Mouse (Mus musculus): ENCODE results near the gene Disp1. TPM values are rescaled to one million over a fixed set of nuclear protein-coding genes. Genes with fewer than 3 reads are reported as not detected.

Gene Disp1
- polyA plus RNA-seq, 1 experiment from 2014 or later = 5.5 TPM

DNA sequence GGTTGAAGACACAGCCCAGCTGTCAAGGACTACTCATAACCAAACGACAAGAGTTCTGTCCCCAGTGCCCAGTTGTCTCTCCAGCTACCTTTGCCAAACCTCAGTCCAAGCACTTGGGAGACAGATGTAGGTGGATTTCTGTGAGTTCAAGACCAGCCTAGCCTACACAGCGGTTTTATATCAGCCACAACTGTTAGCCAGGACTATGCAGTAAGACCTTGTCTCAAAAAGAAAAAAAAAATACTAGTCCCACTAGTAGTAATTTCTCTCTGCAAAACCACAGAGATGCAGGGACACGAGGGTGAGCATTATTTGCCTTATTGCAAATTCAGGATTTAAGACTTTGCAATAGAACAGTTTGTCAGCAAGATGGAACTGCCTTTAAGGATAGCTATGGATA lies 120.0 kb downstream of the Disp1 start:
- Histone ChIP-seq H3K4me2 (ENCODE audit: low read length) (no peak overlapping the region), H3K27ac (ENCODE audit: low read depth, low read length) (no peak overlapping the region), H3K9me3 (replicated peaks; ENCODE audit: control insufficient read depth, low read length) (no peaks in the 10 kb centered on the region), H3K9ac (ENCODE audit: low read length) (no peak overlapping the region), H3K27me3 (replicated peaks; ENCODE audit: control insufficient read depth, insufficient read depth, low read length) (no peaks in the 10 kb centered on the region), H3K36me3 (ENCODE audit: control insufficient read depth, insufficient read depth, low read length) (no peaks in the 10 kb centered on the region), H3K4me1 (ENCODE audit: control insufficient read depth, insufficient read depth, low read length) (no peaks in the 10 kb centered on the region; the same call in 1 of the 2 replicates), H3K4me3 (ENCODE audit: low read depth, low read length) (no peak overlapping the region)
- DNase-seq (ENCODE audit: low spot score) = no peak
- WGBS = 87% methylated on average over 3 of the region's 3 CpGs
- ATAC-seq = no peak

DNA sequence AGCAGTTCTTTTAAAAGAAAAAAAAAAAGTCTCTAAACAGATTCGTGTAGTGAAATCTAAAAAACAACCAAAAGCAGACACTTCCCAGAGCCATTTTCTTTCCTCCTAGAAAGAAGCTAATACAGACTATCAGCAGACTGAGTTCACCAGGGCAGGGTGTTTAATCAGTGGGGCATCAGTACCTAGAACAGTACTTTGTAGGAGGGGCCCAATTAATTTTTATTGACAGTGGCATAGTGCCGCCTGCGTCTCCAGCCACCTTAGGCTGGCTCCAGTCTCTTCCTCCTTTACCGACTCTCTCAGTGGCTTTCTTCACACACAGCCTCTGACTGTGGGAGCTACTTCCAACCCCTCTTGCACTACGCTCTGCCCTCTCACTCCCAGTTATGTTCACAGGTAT lies 121.1 kb downstream of the Disp1 start:
- Histone ChIP-seq H3K9me3 (replicated peaks; ENCODE audit: control insufficient read depth, low read length) (no peaks in the 10 kb centered on the region), H3K9ac (ENCODE audit: low read length) (no peak overlapping the region), H3K27me3 (replicated peaks; ENCODE audit: control insufficient read depth, insufficient read depth, low read length) (no peaks in the 10 kb centered on the region), H3K4me2 (ENCODE audit: low read length) (no peak overlapping the region), H3K4me3 (ENCODE audit: low read depth, low read length) (no peak overlapping the region), H3K4me1 (ENCODE audit: control insufficient read depth, insufficient read depth, low read length) (no peaks in the 10 kb centered on the region; the same call in none of the 2 replicates), H3K36me3 (ENCODE audit: control insufficient read depth, insufficient read depth, low read length) (no peaks in the 10 kb centered on the region), H3K27ac (ENCODE audit: low read depth, low read length) (no peak overlapping the region)
- 71% methylated on average over 5 of the region's 5 CpGs for WGBS
- DNase-seq (ENCODE audit: low spot score) (no peak), ATAC-seq (no peak)

DNA sequence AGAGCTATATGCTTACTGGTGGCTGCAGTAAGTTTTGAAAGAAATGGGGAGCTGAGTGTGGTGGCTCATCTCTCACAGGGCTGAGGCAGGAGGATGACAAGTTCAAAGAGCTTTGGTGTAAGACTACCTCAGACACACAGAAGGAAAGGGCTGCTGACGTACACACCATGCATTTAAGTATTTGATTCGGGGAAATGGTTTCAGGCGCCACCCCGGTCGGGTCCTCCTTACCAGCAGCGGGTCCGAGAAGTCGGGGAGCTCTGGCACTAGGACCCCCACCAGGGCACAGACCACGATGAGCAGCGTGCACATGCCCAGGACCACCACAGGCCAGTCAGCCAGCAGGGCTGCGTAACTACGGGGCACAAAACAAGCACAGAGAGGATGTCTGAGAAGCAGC lies 121.6 kb downstream of the Disp1 start:
- Histone ChIP-seq H3K4me2 (ENCODE audit: low read length) (no peak overlapping the region), H3K27ac (ENCODE audit: low read depth, low read length) (no peak overlapping the region), H3K36me3 (ENCODE audit: control insufficient read depth, insufficient read depth, low read length) (no peaks in the 10 kb centered on the region), H3K4me1 (ENCODE audit: control insufficient read depth, insufficient read depth, low read length) (no peaks in the 10 kb centered on the region; the same call in none of the 2 replicates), H3K9me3 (replicated peaks; ENCODE audit: control insufficient read depth, low read length) (no peaks in the 10 kb centered on the region), H3K27me3 (replicated peaks; ENCODE audit: control insufficient read depth, insufficient read depth, low read length) (no peaks in the 10 kb centered on the region), H3K9ac (ENCODE audit: low read length) (no peak overlapping the region), H3K4me3 (ENCODE audit: low read depth, low read length) (no peak overlapping the region)
- no peak for DNase-seq (ENCODE audit: low spot score)
- ATAC-seq = no peak
- 91% methylated on average over 12 of the region's 12 CpGs for WGBS

DNA sequence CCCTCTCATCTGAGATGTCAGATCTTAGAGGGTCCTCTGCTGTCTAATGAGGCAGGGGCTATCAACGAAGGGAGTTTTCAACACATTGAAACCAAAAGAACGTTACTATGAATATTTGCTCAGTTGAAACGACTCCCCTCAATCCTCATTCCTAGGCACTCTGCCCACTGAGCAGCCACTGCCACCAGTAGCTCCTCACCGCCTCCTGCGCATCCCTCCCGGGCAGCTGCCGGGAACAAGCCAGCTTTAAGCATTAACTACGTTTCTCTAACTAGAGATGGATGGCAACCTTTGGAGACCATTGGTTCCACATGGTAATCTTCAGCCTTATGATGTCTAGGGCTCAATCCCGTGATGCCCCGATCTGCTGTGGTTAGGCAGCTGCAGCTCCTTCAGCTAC lies 123.7 kb downstream of the Disp1 start:
- Histone ChIP-seq H3K27ac (ENCODE audit: low read depth, low read length) (no peak overlapping the region), H3K4me3 (ENCODE audit: low read depth, low read length) (no peak overlapping the region), H3K4me2 (ENCODE audit: low read length) (no peak overlapping the region), H3K36me3 (ENCODE audit: control insufficient read depth, insufficient read depth, low read length) (no peaks in the 10 kb centered on the region), H3K4me1 (ENCODE audit: control insufficient read depth, insufficient read depth, low read length) (no peaks in the 10 kb centered on the region; the same call in none of the 2 replicates), H3K9me3 (replicated peaks; ENCODE audit: control insufficient read depth, low read length) (no peaks in the 10 kb centered on the region), H3K27me3 (replicated peaks; ENCODE audit: control insufficient read depth, insufficient read depth, low read length) (no peaks in the 10 kb centered on the region), H3K9ac (ENCODE audit: low read length) (no peak overlapping the region)
- DNase-seq (ENCODE audit: low spot score) = no peak
- 93% methylated on average over 10 of the region's 10 CpGs for WGBS
- ATAC-seq = no peak

DNA sequence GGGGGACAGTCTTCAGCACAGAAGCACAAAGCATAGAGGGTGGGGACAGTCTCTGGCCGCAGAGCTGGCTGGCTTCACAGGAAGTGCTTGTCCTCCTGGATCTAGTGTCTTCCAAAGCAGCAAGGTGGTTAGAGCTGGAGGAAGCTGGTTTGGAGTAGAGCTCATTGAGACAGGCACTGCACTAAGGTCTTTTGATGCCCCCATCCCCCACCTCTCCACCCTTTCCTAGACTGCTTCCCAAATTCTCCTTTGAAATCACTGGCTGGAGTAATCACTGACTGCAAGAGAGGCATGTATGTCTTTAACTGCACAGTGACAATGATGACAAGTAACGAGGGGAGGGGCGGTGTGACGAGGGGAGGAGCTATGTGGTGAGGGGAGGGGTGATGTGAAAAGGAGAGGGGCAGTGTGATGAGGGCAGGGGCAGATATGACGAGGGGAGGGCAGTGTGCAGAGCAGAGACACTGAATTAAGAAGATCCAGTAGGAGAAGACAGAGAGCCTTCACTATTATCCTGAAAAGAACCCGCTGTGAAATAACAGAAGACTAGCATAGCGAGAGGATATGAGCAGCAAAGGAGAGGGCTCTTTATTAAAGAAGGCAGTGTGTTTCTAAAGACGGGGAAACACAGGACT lies 125.8 kb downstream of the Disp1 start:
- Histone ChIP-seq H3K27me3 (replicated peaks; ENCODE audit: control insufficient read depth, insufficient read depth, low read length) (no peaks in the 10 kb centered on the region), H3K9me3 (replicated peaks; ENCODE audit: control insufficient read depth, low read length) (no peaks in the 10 kb centered on the region), H3K9ac (ENCODE audit: low read length) (no peak overlapping the region), H3K36me3 (ENCODE audit: control insufficient read depth, insufficient read depth, low read length) (no peaks in the 10 kb centered on the region), H3K27ac (ENCODE audit: low read depth, low read length) (no peak overlapping the region), H3K4me2 (ENCODE audit: low read length) (no peak overlapping the region), H3K4me1 (ENCODE audit: control insufficient read depth, insufficient read depth, low read length) (no peaks in the 10 kb centered on the region; the same call in 1 of the 2 replicates), H3K4me3 (ENCODE audit: low read depth, low read length) (no peak overlapping the region)
- ATAC-seq = no peak
- DNase-seq (ENCODE audit: low spot score) = no peak
- WGBS = 40% methylated on average over 8 of the region's 8 CpGs

DNA sequence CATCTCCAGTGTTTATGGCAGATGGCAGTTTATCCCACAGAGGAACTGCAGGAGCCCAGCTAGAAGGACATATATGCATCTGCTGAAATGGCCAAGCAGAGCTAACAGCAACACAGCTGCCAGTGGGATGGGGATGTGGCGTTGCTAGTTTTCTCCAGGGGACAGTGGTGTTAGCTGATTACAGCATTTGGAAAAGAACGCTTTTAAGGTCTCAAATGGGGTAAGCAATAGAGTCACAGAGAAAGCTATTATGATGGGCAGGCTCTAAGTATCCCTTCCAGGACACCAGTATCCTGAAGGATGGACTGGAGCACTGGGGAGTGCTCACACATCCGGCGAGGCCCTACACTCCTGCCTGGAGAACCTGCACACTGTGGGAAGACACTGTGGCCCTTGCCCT lies 129.0 kb downstream of the Disp1 start:
- no peaks in the 10 kb centered on the region for H3K9me3 ChIP-seq (replicated peaks; ENCODE audit: control insufficient read depth, low read length)
- no peak overlapping the region for H3K4me3 ChIP-seq (ENCODE audit: low read depth, low read length)
- no peak overlapping the region for H3K27ac ChIP-seq (ENCODE audit: low read depth, low read length)
- no peak overlapping the region for H3K4me2 ChIP-seq (ENCODE audit: low read length)
- peaks cover 23% of the 10 kb centered on the region for H3K36me3 ChIP-seq (ENCODE audit: control insufficient read depth, insufficient read depth, low read length)
- H3K27me3 ChIP-seq (replicated peaks; ENCODE audit: control insufficient read depth, insufficient read depth, low read length) = no peaks in the 10 kb centered on the region
- no peaks in the 10 kb centered on the region; the same call in 1 of the 2 replicates for H3K4me1 ChIP-seq (ENCODE audit: control insufficient read depth, insufficient read depth, low read length)
- 89% methylated on average over 4 of the region's 4 CpGs for WGBS
- ATAC-seq (no peak), DNase-seq (ENCODE audit: low spot score) (no peak)
- H3K9ac ChIP-seq (ENCODE audit: low read length) = no peak overlapping the region

DNA sequence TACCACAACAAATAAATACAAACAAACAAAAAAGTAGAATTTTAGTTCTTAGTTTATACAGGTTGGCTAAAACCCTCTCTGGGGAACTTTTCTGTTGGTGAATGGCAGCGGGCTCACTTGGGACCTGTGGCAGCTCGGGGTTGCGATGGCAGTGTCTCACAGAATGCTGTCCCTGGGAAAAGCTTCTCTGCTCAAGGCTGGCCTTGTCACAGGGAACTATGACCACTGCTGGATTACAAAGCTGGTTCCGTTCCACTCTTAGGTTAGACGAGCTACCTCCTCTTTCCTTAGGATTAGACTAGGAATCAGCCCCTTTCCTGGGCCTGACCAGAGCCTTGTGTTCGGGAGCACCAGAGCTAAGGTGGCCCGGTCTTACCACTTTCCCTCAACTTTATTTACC lies 130.1 kb downstream of the Disp1 start:
- H3K27ac ChIP-seq (ENCODE audit: low read depth, low read length) = no peak overlapping the region
- 90% methylated on average over 7 of the region's 7 CpGs for WGBS
- no peak overlapping the region for H3K9ac ChIP-seq (ENCODE audit: low read length)
- H3K4me1 ChIP-seq (ENCODE audit: control insufficient read depth, insufficient read depth, low read length) = no peaks in the 10 kb centered on the region; the same call in 1 of the 2 replicates
- H3K9me3 ChIP-seq (replicated peaks; ENCODE audit: control insufficient read depth, low read length) = no peaks in the 10 kb centered on the region
- no peaks in the 10 kb centered on the region for H3K27me3 ChIP-seq (replicated peaks; ENCODE audit: control insufficient read depth, insufficient read depth, low read length)
- H3K4me3 ChIP-seq (ENCODE audit: low read depth, low read length) = no peak overlapping the region
- DNase-seq (ENCODE audit: low spot score) (no peak), ATAC-seq (no peak)
- H3K36me3 ChIP-seq (ENCODE audit: control insufficient read depth, insufficient read depth, low read length) = peaks cover 33% of the 10 kb centered on the region
- no peak overlapping the region for H3K4me2 ChIP-seq (ENCODE audit: low read length)

DNA sequence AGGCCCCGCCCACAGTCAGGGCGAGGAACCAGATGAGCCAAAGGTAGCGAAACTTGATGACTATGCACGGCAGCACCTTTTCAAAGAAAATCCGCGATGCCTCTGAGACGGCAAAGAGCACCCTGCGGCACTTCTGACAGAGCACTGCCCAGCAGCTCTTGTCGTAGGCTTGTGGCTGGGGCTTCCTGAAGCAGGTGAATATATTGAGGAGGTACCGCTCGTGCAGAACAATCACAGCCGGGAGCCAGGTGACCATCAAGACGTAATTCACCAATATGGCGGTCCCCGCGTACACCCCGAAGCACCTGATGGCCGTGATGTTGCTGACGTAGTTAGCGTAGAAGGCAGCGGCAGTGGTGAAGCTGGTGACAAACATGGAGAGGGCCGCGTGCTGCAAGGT lies 132.7 kb downstream of the Disp1 start:
- ATAC-seq (no peak), DNase-seq (ENCODE audit: low spot score) (no peak)
- H3K4me3 ChIP-seq (ENCODE audit: low read depth, low read length) = no peak overlapping the region
- H3K9me3 ChIP-seq (replicated peaks; ENCODE audit: control insufficient read depth, low read length) = no peaks in the 10 kb centered on the region
- H3K27me3 ChIP-seq (replicated peaks; ENCODE audit: control insufficient read depth, insufficient read depth, low read length) = no peaks in the 10 kb centered on the region
- no peak overlapping the region for H3K9ac ChIP-seq (ENCODE audit: low read length)
- WGBS = 95% methylated on average over 23 of the region's 23 CpGs
- no peak overlapping the region for H3K27ac ChIP-seq (ENCODE audit: low read depth, low read length)
- peaks cover 42% of the 10 kb centered on the region for H3K36me3 ChIP-seq (ENCODE audit: control insufficient read depth, insufficient read depth, low read length)
- H3K4me1 ChIP-seq (ENCODE audit: control insufficient read depth, insufficient read depth, low read length) = no peaks in the 10 kb centered on the region
- no peak overlapping the region for H3K4me2 ChIP-seq (ENCODE audit: low read length)

DNA sequence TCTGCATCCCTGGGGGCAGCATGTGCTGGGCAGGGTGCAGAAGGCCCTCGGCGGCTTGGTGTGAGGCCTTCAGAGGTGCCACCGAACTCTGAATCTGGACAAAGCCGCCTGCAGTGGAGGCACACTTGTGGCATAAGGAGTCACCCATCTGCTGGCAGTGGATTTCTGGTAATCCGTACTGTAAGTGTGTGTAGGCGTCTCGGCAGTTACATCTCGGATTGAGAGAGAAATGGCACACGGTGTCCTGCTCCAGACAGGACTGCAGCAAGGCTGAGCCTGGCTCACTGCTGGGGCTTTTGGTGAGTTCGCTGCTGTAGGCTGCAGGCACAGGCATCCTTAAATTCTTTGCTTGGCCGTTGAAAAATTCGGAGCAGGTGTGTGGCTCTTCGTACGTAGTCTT lies 134.5 kb downstream of the Disp1 start:
- ATAC-seq (no peak), DNase-seq (ENCODE audit: low spot score) (no peak)
- no peak overlapping the region for H3K9ac ChIP-seq (ENCODE audit: low read length)
- H3K4me1 ChIP-seq (ENCODE audit: control insufficient read depth, insufficient read depth, low read length) = no peaks in the 10 kb centered on the region
- no peak overlapping the region for H3K4me2 ChIP-seq (ENCODE audit: low read length)
- H3K27ac ChIP-seq (ENCODE audit: low read depth, low read length) = no peak overlapping the region
- H3K9me3 ChIP-seq (replicated peaks; ENCODE audit: control insufficient read depth, low read length) = no peaks in the 10 kb centered on the region
- H3K27me3 ChIP-seq (replicated peaks; ENCODE audit: control insufficient read depth, insufficient read depth, low read length) = no peaks in the 10 kb centered on the region
- peaks cover 42% of the 10 kb centered on the region for H3K36me3 ChIP-seq (ENCODE audit: control insufficient read depth, insufficient read depth, low read length)
- no peak overlapping the region for H3K4me3 ChIP-seq (ENCODE audit: low read depth, low read length)
- 96% methylated on average over 14 of the region's 14 CpGs for WGBS

Data from forebrain, embryonic 14.5 days (tissue).